Mouse (Mus musculus) MEL (cell line): Measurements from ENCODE around the gene 4930564D02Rik. TPM values are rescaled to one million over a fixed set of nuclear protein-coding genes. Genes with fewer than 3 reads are reported as not detected.

Experiments
- DNase-seq: peaks from one replicate; pipeline ENCODE4 v3.0.0; 2011; ENCODE audit warnings: low read depth, low spot score
- H3K27ac ChIP-seq: 2 replicates; pipeline ENCODE4 v1.5.1; 2012; ENCODE audit warnings: low read depth, mild to moderate bottlenecking, control low read depth, low read length, moderate library complexity; ENCODE audit not compliant: control insufficient read depth
- H3K27me3 ChIP-seq, 2 experiments: fragments of 150-350 bp in 1 of 2; sonication (generic) in 1 of 2; 2 replicates each; pipeline ENCODE4 v1.6.1; 2012; ENCODE audit warnings: low read length in 2 of 2, mild to moderate bottlenecking in 2 of 2, improper control_type of control experiment in 1 of 2, moderate library complexity in 1 of 2; ENCODE audit not compliant: insufficient read depth in 2 of 2, control insufficient read depth in 1 of 2
- H3K36me3 ChIP-seq, 2 experiments: 2 replicates each; pipeline ENCODE4 v1.6.1; 2012 to 2014; ENCODE audit warnings: low read length in 2 of 2, improper control_type of control experiment in 1 of 2, inconsistent platforms in 1 of 2, mild to moderate bottlenecking in 1 of 2; ENCODE audit not compliant: insufficient read depth in 2 of 2, control insufficient read depth in 1 of 2
- H3K4me1 ChIP-seq, 2 experiments: fragments of 150-350 bp in 1 of 2; sonication (generic) in 1 of 2; 2 replicates each; pipeline ENCODE4 v1.6.1; 2012; ENCODE audit warnings: low read length in 2 of 2, improper control_type of control experiment in 1 of 2, mild to moderate bottlenecking in 1 of 2; ENCODE audit not compliant: insufficient read depth in 2 of 2, control insufficient read depth in 1 of 2
- H3K4me3 ChIP-seq, 2 experiments: fragments of 150-350 bp in 1 of 2; sonication (generic) in 1 of 2; 2 replicates each; pipeline ENCODE4 v1.5.1; 2012; ENCODE audit warnings: low read depth in 2 of 2, low read length in 2 of 2, mild to moderate bottlenecking in 2 of 2, moderate library complexity in 2 of 2, control low read depth in 1 of 2, improper control_type of control experiment in 1 of 2; ENCODE audit not compliant: control insufficient read depth in 1 of 2, insufficient read depth in 1 of 2
- H3K79me2 ChIP-seq: 2 replicates; pipeline ENCODE4 v1.6.1; 2012; ENCODE audit warnings: mild to moderate bottlenecking, low read length, moderate library complexity; ENCODE audit not compliant: control insufficient read depth, poor library complexity, insufficient read depth
- H3K9ac ChIP-seq: 2 replicates; pipeline ENCODE4 v1.6.1; 2012; ENCODE audit warnings: low read depth, mild to moderate bottlenecking, control low read depth, low read length, moderate library complexity; ENCODE audit not compliant: control insufficient read depth, poor library complexity, severe bottlenecking
- H3K9me3 ChIP-seq: fragments of 150-350 bp; sonication (generic); replicated peaks from 2 replicates; pipeline ENCODE4 v1.6.1; 2012; ENCODE audit warnings: mild to moderate bottlenecking, low read length, improper control_type of control experiment, moderate library complexity; ENCODE audit not compliant: insufficient read depth
- E2F4 ChIP-seq: IDR thresholded peaks from 2 replicates; pipeline ENCODE4 v1.6.1; 2011; ENCODE audit warnings: low read depth, low read length, improper control_type of control experiment, borderline replicate concordance
- EP300 ChIP-seq, 2 experiments: IDR thresholded peaks; 2 replicates each; pipeline ENCODE4 v1.6.1; 2011; ENCODE audit warnings: improper control_type of control experiment in 2 of 2, low read length in 2 of 2, low read depth in 1 of 2, mild to moderate bottlenecking in 1 of 2
- ETS1 ChIP-seq: IDR thresholded peaks from 2 replicates; pipeline ENCODE4 v1.6.1; 2012; ENCODE audit warnings: low read depth, mild to moderate bottlenecking, inconsistent platforms, low read length, improper control_type of control experiment, moderate library complexity
- GABPA ChIP-seq: IDR thresholded peaks from 2 replicates; pipeline ENCODE4 v1.6.1; 2012; ENCODE audit warnings: low read depth, mild to moderate bottlenecking, inconsistent platforms, low read length, improper control_type of control experiment, moderate library complexity
- HCFC1 ChIP-seq: IDR thresholded peaks from 2 replicates; pipeline ENCODE4 v1.6.1; 2012; ENCODE audit warnings: low read depth, mild to moderate bottlenecking, inconsistent platforms, low read length, improper control_type of control experiment, moderate library complexity
- JUND ChIP-seq: IDR thresholded peaks from 2 replicates; pipeline ENCODE4 v1.6.1; 2011; ENCODE audit warnings: low read depth, mild to moderate bottlenecking, improper control_type of control experiment, low read length
- KAT2A ChIP-seq: conservative IDR thresholded peaks from 2 replicates; pipeline ENCODE4 v1.6.1; 2012; ENCODE audit warnings: low read depth, low read length, improper control_type of control experiment, inconsistent platforms
- MAZ ChIP-seq: IDR thresholded peaks from 2 replicates; pipeline ENCODE4 v1.6.1; 2012; ENCODE audit warnings: low read depth, mild to moderate bottlenecking, inconsistent platforms, low read length, improper control_type of control experiment
- MEF2A ChIP-seq: IDR thresholded peaks from 2 replicates; pipeline ENCODE4 v1.6.1; 2014; ENCODE audit warnings: low read depth, mild to moderate bottlenecking, inconsistent platforms, low read length, improper control_type of control experiment; ENCODE audit not compliant: poor library complexity, insufficient replicate concordance, severe bottlenecking; ENCODE audit errors: extremely low read depth
- NELFE ChIP-seq: IDR thresholded peaks from 2 replicates; pipeline ENCODE4 v1.6.1; 2011; ENCODE audit warnings: low read depth, low read length, improper control_type of control experiment
- RAD21 ChIP-seq: IDR thresholded peaks from 2 replicates; pipeline ENCODE4 v1.6.1; 2011; ENCODE audit warnings: mild to moderate bottlenecking, low read depth, low read length, improper control_type of control experiment
- RCOR1 ChIP-seq: IDR thresholded peaks from 2 replicates; pipeline ENCODE4 v1.6.1; 2012; ENCODE audit warnings: low read depth, mild to moderate bottlenecking, inconsistent platforms, low read length, improper control_type of control experiment
- SMC3 ChIP-seq: IDR thresholded peaks from 2 replicates; pipeline ENCODE4 v1.6.1; 2011; ENCODE audit warnings: low read depth, low read length, improper control_type of control experiment
- TAL1 ChIP-seq: IDR thresholded peaks from 2 replicates; pipeline ENCODE4 v1.6.1; 2012; ENCODE audit warnings: mild to moderate bottlenecking, inconsistent platforms, low read length, moderate library complexity, mixed read lengths
- TBP ChIP-seq: IDR thresholded peaks from 2 replicates; pipeline ENCODE4 v1.8.0; 2011; ENCODE audit warnings: low read depth, low read length, improper control_type of control experiment
- UBTF ChIP-seq: IDR thresholded peaks from 2 replicates; pipeline ENCODE4 v1.6.1; 2012; ENCODE audit warnings: low read depth, mild to moderate bottlenecking, inconsistent platforms, low read length, improper control_type of control experiment, moderate library complexity, borderline replicate concordance; ENCODE audit not compliant: insufficient read depth
- ZC3H11A ChIP-seq: IDR thresholded peaks from 2 replicates; pipeline ENCODE4 v1.6.1; 2012; ENCODE audit warnings: low read depth, mild to moderate bottlenecking, inconsistent platforms, low read length, improper control_type of control experiment
- ZKSCAN1 ChIP-seq: IDR thresholded peaks from 2 replicates; pipeline ENCODE4 v1.6.1; 2012; ENCODE audit warnings: low read depth, mild to moderate bottlenecking, inconsistent platforms, low read length, improper control_type of control experiment, moderate library complexity
- ZNF384 ChIP-seq: IDR thresholded peaks from 2 replicates; pipeline ENCODE4 v1.6.1; 2012; ENCODE audit warnings: low read depth, mild to moderate bottlenecking, inconsistent platforms, low read length, improper control_type of control experiment
- polyA plus RNA-seq, 2 experiments: library from polyadenylated mRNA; stranded (reverse) in 1 of 2; unstranded in 1 of 2; fragments of >175 nt in 1 of 2; fragments of >200 nt in 1 of 2; gene quantifications; 2 replicates each; pipeline versions ENCODE4 v1.2.1 to v1.2.4; 2012; ENCODE audit warnings: low replicate concordance in 2 of 2, low read depth in 1 of 2; ENCODE audit not compliant: insufficient read length in 2 of 2, insufficient read depth in 1 of 2, missing spikeins in 1 of 2
- total RNA-seq: library from RNA; depleted of rRNA; stranded (reverse); fragments of 300-350 nt; gene quantifications from 2 replicates; pipeline ENCODE4 v1.2.3, GENCODE M21; 2012

Gene 4930564D02Rik
- total and polyA plus RNA-seq, 3 experiments: not detected

GRCm38 (mm10) chr3:105019826-105020692 is 46.6 kb upstream of the 4930564D02Rik start:
- H3K27me3 ChIP-seq: peaks cover 0 to under 1% of the 10 kb centered on the region in 2 experiments; a peak in 2 of 4 replicates
- no peak for DNase-seq
- TF ChIP-seq E2F4 (no peak), RCOR1 (no peak), JUND (no peak), MAZ (no peak), KAT2A (no peak), TAL1 (no peak), SMC3 (no peak), GABPA (no peak)
- H3K4me1 ChIP-seq: no peaks in the 10 kb centered on the region
- H3K9ac ChIP-seq: no peak overlapping the region
- no peak overlapping the region for H3K4me3 ChIP-seq
- no peaks in the 10 kb centered on the region for H3K36me3 ChIP-seq
- no peaks in the 10 kb centered on the region for H3K9me3 ChIP-seq
- no peaks in the 10 kb centered on the region for H3K79me2 ChIP-seq
- no peak overlapping the region for H3K27ac ChIP-seq

GRCm38 (mm10) chr3:105023371-105024005 is 43.2 kb upstream of the 4930564D02Rik start:
- no peaks in the 10 kb centered on the region for H3K4me1 ChIP-seq
- no peaks in the 10 kb centered on the region for H3K79me2 ChIP-seq
- H3K27ac ChIP-seq: no peak overlapping the region
- DNase-seq: no peak
- H3K4me3 ChIP-seq: no peak overlapping the region
- H3K9me3 ChIP-seq: no peaks in the 10 kb centered on the region
- no peaks in the 10 kb centered on the region for H3K36me3 ChIP-seq
- H3K9ac ChIP-seq: no peak overlapping the region
- no peaks in the 10 kb centered on the region; a peak in 1 of 4 replicates for H3K27me3 ChIP-seq
- no peak for TF ChIP-seq NELFE
- no peak for TF ChIP-seq JUND
- TF ChIP-seq HCFC1: no peak
- TF ChIP-seq UBTF: no peak
- no peak for TF ChIP-seq ZNF384
- TF ChIP-seq EP300 (IDR thresholded peaks at IDR 0.05; ENCODE audit: low read depth in 1 of 2, low read length in 2 of 2): no peak
- no peak for TF ChIP-seq ETS1
- no peak for TF ChIP-seq MEF2A
- no peak for TF ChIP-seq TBP
- TF ChIP-seq ZC3H11A: no peak
- TF ChIP-seq ZKSCAN1: no peak
- TF ChIP-seq RAD21: no peak
- TF ChIP-seq SMC3: no peak
- TF ChIP-seq TAL1: no peak
